Mouse (Mus musculus) myocyte (in vitro differentiated cells): ENCODE data around the gene Sorcs2.

Source experiments
- CEBPB ChIP-seq: IDR thresholded peaks from 2 replicates; pipeline ENCODE4 v1.6.1; 2011; ENCODE audit warnings: mild to moderate bottlenecking, moderate library complexity; ENCODE audit not compliant: poor library complexity, insufficient read depth, severe bottlenecking
- E2F4 ChIP-seq: IDR thresholded peaks from one replicate; pipeline ENCODE4 v1.6.1; 2011; ENCODE audit warnings: mild to moderate bottlenecking, control low read depth, moderate library complexity; ENCODE audit not compliant: insufficient read depth
- MYOD1 ChIP-seq, 3 experiments: IDR thresholded peaks; one replicate each; pipeline ENCODE4 v1.6.1; 2011; ENCODE audit warnings: control low read depth in 2 of 3, low read depth in 2 of 3, mild to moderate bottlenecking in 2 of 3, moderate library complexity in 1 of 3; ENCODE audit not compliant: insufficient read length in 2 of 3, control insufficient read depth in 1 of 3
- MYOG ChIP-seq, 3 experiments: IDR thresholded peaks; one replicate each; pipeline ENCODE4 v1.6.1; 2011; ENCODE audit warnings: control low read depth in 2 of 3, low read depth in 2 of 3, mild to moderate bottlenecking in 2 of 3; ENCODE audit not compliant: insufficient read length in 2 of 3, control insufficient read depth in 1 of 3, insufficient read depth in 1 of 3
- POLR2A ChIP-seq: IDR thresholded peaks from one replicate; pipeline ENCODE4 v1.6.1; 2011; ENCODE audit warnings: low read depth, mild to moderate bottlenecking, control low read depth, moderate library complexity; ENCODE audit not compliant: insufficient read length
- POLR2AphosphoS2 ChIP-seq: IDR thresholded peaks from one replicate; pipeline ENCODE4 v1.6.1; 2011; ENCODE audit warnings: low read depth, control low read depth; ENCODE audit not compliant: insufficient read length
- TCF12 ChIP-seq: IDR thresholded peaks from one replicate; pipeline ENCODE4 v1.6.1; 2011; ENCODE audit warnings: mild to moderate bottlenecking, control low read depth; ENCODE audit not compliant: poor library complexity, insufficient read depth, severe bottlenecking
- USF1 ChIP-seq: IDR thresholded peaks from one replicate; pipeline ENCODE4 v1.6.1; 2011; ENCODE audit warnings: low read depth, mild to moderate bottlenecking, control low read depth, moderate library complexity

- TF ChIP-seq TCF12 (no peak), POLR2AphosphoS2 (no peak), MYOG (IDR thresholded peaks at IDR 0.05; ENCODE audit: control insufficient read depth in 1 of 3, insufficient read depth in 1 of 3, insufficient read length in 2 of 3, low read depth in 2 of 3) (no peak), E2F4 (no peak), POLR2A (no peak), USF1 (no peak), MYOD1 (IDR thresholded peaks at IDR 0.05; ENCODE audit: control insufficient read depth in 1 of 3, insufficient read length in 2 of 3, low read depth in 2 of 3) (no peak), CEBPB (no peak)
Measured at GRCm38 (mm10) chr5:35985611-35986010, 412.3 kb downstream of the Sorcs2 start.
